11 mouse cellular contexts compared by ENCODE assay signal in the genomic region with DNA sequence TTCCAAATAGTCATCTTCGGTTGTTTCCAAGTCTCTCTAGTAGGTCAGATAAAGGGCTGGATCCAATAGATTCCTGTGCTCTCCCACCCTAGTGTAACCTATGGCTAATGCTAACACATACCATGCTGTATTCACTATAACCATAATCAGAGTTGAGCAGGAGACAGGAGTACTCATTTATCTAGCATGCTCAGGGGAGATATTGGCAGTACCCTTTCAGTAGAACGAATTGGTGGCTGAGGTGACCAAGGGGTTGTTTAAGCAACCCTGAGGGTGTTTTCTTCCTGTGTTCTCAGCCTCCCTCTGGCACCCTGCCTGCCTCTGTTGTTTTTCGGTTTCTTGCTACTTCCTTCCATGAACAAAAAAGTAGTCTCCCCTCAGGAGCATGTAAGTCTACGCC. TPM values are rescaled to one million over a fixed set of nuclear protein-coding genes. Genes with fewer than 3 reads are reported as not detected.
DNase-seq lines count a peak whose midpoint lies in the region; ATAC-seq and TF ChIP-seq lines count a peak whose summit lies in the region.
"Had no signal": no experiment of that assay in that cellular context is flagged by ENCODE, and none has a peak within 500 bp of the region (broad histone marks: within the 10 kb centered on the region; RNA-seq: fewer than 3 reads in every experiment).

No protein-coding gene starts in this region.

- no peaks in the 10 kb centered on the region for H3K27me3 ChIP-seq in CH12.LX (replicated peaks)
- H3K27me3 ChIP-seq in liver, embryonic 16.5 days (ENCODE audit: control insufficient read depth, insufficient read depth, low read depth, low read length): no peaks in the 10 kb centered on the region
- H3K27me3 ChIP-seq in splenic B cell, adult 2 months (ENCODE audit: control insufficient read depth, insufficient read depth, low read length, poor library complexity, severe bottlenecking): no peaks in the 10 kb centered on the region
- H3K27me3 ChIP-seq: neural tube, embryonic 12.5 days had no signal

- no peak for DNase-seq in CH12.LX (ENCODE audit: extremely low read depth)
- peak; percentile 29 for DNase-seq in splenic B cell, adult 2 months (ENCODE audit: low read depth, low spot score)
- no peak for DNase-seq in cerebellum, postnatal 25 days
- no peak for DNase-seq in urinary bladder, adult 2 months (ENCODE audit: low spot score)
- no peak for DNase-seq in embryo, embryonic 10.5 days (ENCODE audit: low spot score)
- DNase-seq: cerebellum, adult 11-12 months; kidney, postnatal 14 days had no signal

- H3K9ac ChIP-seq in CH12.LX (ENCODE audit: insufficient read depth, low read depth): peak overlapping the region; percentile 91
- H3K9ac ChIP-seq in liver, embryonic 16.5 days (ENCODE audit: low read depth, low read length): peak overlapping the region; percentile 45
- H3K9ac ChIP-seq: limb, embryonic 13.5 days; neural tube, embryonic 12.5 days had no signal

- TF ChIP-seq POLR2A in CH12.LX (IDR thresholded peaks at IDR 0.05; ENCODE audit: low read depth, low read length): no peak
- TF ChIP-seq POLR2A in bone marrow, adult 2 months (IDR thresholded peaks at IDR 0.05; ENCODE audit: borderline replicate concordance, control insufficient read depth, low read depth, low read length): no peak

- peaks cover 0 to 45% of the 10 kb centered on the region in 2 experiments; a peak in 3 of 4 replicates for H3K4me1 ChIP-seq in CH12.LX (ENCODE audit: control insufficient read depth in 1 of 2, insufficient read depth in 2 of 2)
- H3K4me1 ChIP-seq in bone marrow, adult 2 months (ENCODE audit: control insufficient read depth, insufficient read depth, low read length): no peaks in the 10 kb centered on the region; the same call in 1 of the 2 replicates
- H3K4me1 ChIP-seq in liver, embryonic 16.5 days (ENCODE audit: control insufficient read depth, low read depth, low read length): peaks cover 32% of the 10 kb centered on the region

- H3K27ac ChIP-seq in CH12.LX (ENCODE audit: insufficient read depth, low read depth): peak overlapping the region; percentile 44
- H3K27ac ChIP-seq in bone marrow, adult 2 months (ENCODE audit: control insufficient read depth, insufficient read depth, low read depth, low read length, poor library complexity): peak overlapping the region; percentile 82
- peak overlapping the region; percentile 94 for H3K27ac ChIP-seq in liver, embryonic 16.5 days (ENCODE audit: low read length)
- H3K27ac ChIP-seq: limb, embryonic 13.5 days; neural tube, embryonic 12.5 days had no signal

- no peak for TF ChIP-seq CTCF in CH12.LX (conservative IDR thresholded peaks at IDR 0.05 in 1 of 2, IDR thresholded peaks at IDR 0.05 in 1 of 2; ENCODE audit: low read depth in 2 of 2, low read length in 2 of 2)
- no peak for TF ChIP-seq CTCF in bone marrow, adult 2 months (IDR thresholded peaks at IDR 0.05; ENCODE audit: control insufficient read depth, insufficient read depth, low read length)

- TF ChIP-seq RAD21 in CH12.LX (IDR thresholded peaks at IDR 0.05; ENCODE audit: low read depth, low read length): no peak

- 5% methylated on average over 4 of the region's 4 CpGs for WGBS in bone marrow, adult 2 months
- 8% methylated on average over 4 of the region's 4 CpGs for WGBS in liver, embryonic 16.5 days (ENCODE audit: insufficient replicate concordance)

- no peak for TF ChIP-seq EP300 in CH12.LX (IDR thresholded peaks at IDR 0.05; ENCODE audit: low read length)

- ATAC-seq in liver, embryonic 16.5 days (ENCODE audit: low read depth): peak; percentile 77

- H3K4me3 ChIP-seq in CH12.LX (replicated peaks in 1 of 3; ENCODE audit: low read depth in 2 of 3, low read length in 2 of 3, poor library complexity in 1 of 3): peak overlapping the region; percentile 52 to 88 (median 73)
- H3K4me3 ChIP-seq in bone marrow, adult 2 months (replicated peaks; ENCODE audit: control insufficient read depth, low read depth, low read length): no peak overlapping the region
- peak overlapping the region; percentile 45 for H3K4me3 ChIP-seq in liver, embryonic 16.5 days (ENCODE audit: low read depth, low read length)
- H3K4me3 ChIP-seq: limb, embryonic 13.5 days; neural tube, embryonic 12.5 days had no signal

- H3K9me3 ChIP-seq in CH12.LX (replicated peaks; ENCODE audit: low read length): no peaks in the 10 kb centered on the region
- H3K9me3 ChIP-seq in liver, embryonic 16.5 days (replicated peaks; ENCODE audit: control insufficient read depth, low read length): no peaks in the 10 kb centered on the region
- H3K9me3 ChIP-seq: limb, embryonic 13.5 days; neural tube, embryonic 12.5 days had no signal

- dilution Hi-C loops in CH12.LX (cut with MboI; ENCODE audit: extremely low pct_ligation_motif_present, extremely low pct_unique_long_range_greater_than_20kb, low sequenced_read_pairs): no loop called here

- H3K36me3 ChIP-seq in CH12.LX (replicated peaks in 1 of 2; ENCODE audit: control insufficient read depth in 1 of 2, insufficient read depth in 1 of 2, low read length in 1 of 2): peaks cover 0 to 25% of the 10 kb centered on the region in 2 experiments
- peaks cover 9% of the 10 kb centered on the region for H3K36me3 ChIP-seq in liver, embryonic 16.5 days (ENCODE audit: control insufficient read depth, insufficient read depth)
- peaks cover 2% of the 10 kb centered on the region; the same call in 1 of the 2 replicates for H3K36me3 ChIP-seq in splenic B cell, adult 2 months (ENCODE audit: control insufficient read depth, insufficient read depth, low read length, poor library complexity, severe bottlenecking)
- H3K36me3 ChIP-seq: limb, embryonic 13.5 days; neural tube, embryonic 12.5 days had no signal

- peak overlapping the region; percentile 93 for H3K4me2 ChIP-seq in CH12.LX (ENCODE audit: insufficient read depth, low read depth, poor library complexity, severe bottlenecking)
- H3K4me2 ChIP-seq in liver, embryonic 16.5 days (ENCODE audit: low read depth, low read length): peak overlapping the region; percentile 75
- H3K4me2 ChIP-seq: limb, embryonic 13.5 days; neural tube, embryonic 12.5 days had no signal

- in situ Hi-C loops in CH12.LX (cut with MboI; ENCODE audit: low pct_ligation_motif_present, low pct_unique_long_range_greater_than_20kb, low sequenced_read_pairs): loop anchor here (5.0 kb wide), 3 partner anchors 122 to 297 kb away; no protein-coding TSS in a partner anchor

- H3K79me2 ChIP-seq in CH12.LX (replicated peaks; ENCODE audit: control insufficient read depth, extremely low read depth, insufficient read depth, poor library complexity, severe bottlenecking): peaks cover 77% of the 10 kb centered on the region

TF ChIP-seq in CH12.LX, 34 proteins besides CTCF, POLR2A, EP300 and RAD21 (continues in another document):
- TF ChIP-seq TBP (conservative IDR thresholded peaks at IDR 0.05; ENCODE audit: low read depth, low read length) (no peak), UBTF (IDR thresholded peaks at IDR 0.05; ENCODE audit: low read depth, low read length) (no peak), MAZ (IDR thresholded peaks at IDR 0.05; ENCODE audit: low read depth, low read length) (no peak), NELFE (IDR thresholded peaks at IDR 0.05; ENCODE audit: low read depth, low read length) (no peak), MAX (IDR thresholded peaks at IDR 0.05; ENCODE audit: low read length) (no peak), JUND (conservative IDR thresholded peaks at IDR 0.05; ENCODE audit: low read depth, low read length) (no peak), ELF1 (IDR thresholded peaks at IDR 0.05; ENCODE audit: low read depth, low read length) (0 out of 2 replicates have a peak, but pooled peaks have one; percentile 12), PAX5 (IDR thresholded peaks at IDR 0.05; ENCODE audit: low read length) (no peak), ZNF384 (IDR thresholded peaks at IDR 0.05; ENCODE audit: low read depth, low read length) (0 out of 2 replicates have a peak, but pooled peaks have one; percentile 6), NRF1 (IDR thresholded peaks at IDR 0.05; ENCODE audit: low read depth, low read length) (no peak), KAT2A (IDR thresholded peaks at IDR 0.05; ENCODE audit: insufficient replicate concordance, low read length) (0 out of 2 replicates have a peak, but pooled peaks have one; percentile 28), USF1 (IDR thresholded peaks at IDR 0.05; ENCODE audit: low read depth, low read length) (no peak), JUN (IDR thresholded peaks at IDR 0.05; ENCODE audit: insufficient read depth, low read depth, low read length) (no peak), USF2 (conservative IDR thresholded peaks at IDR 0.05; ENCODE audit: low read depth, low read length) (no peak), POLR2AphosphoS2 (IDR thresholded peaks at IDR 0.05; ENCODE audit: low read depth, low read length) (no peak), GABPA (IDR thresholded peaks at IDR 0.05; ENCODE audit: insufficient replicate concordance, low read depth, low read length) (no peak), MXI1 (IDR thresholded peaks at IDR 0.05; ENCODE audit: low read depth, low read length) (no peak; the same call in 1 of the 2 replicates), ETS1 (conservative IDR thresholded peaks at IDR 0.05; ENCODE audit: low read depth, low read length) (no peak), RCOR1 (conservative IDR thresholded peaks at IDR 0.05; ENCODE audit: low read depth, low read length) (no peak), MYC (IDR thresholded peaks at IDR 0.05; ENCODE audit: low read depth, low read length) (no peak), ZMIZ1 (IDR thresholded peaks at IDR 0.05; ENCODE audit: low read depth, low read length) (no peak), ZC3H11A (IDR thresholded peaks at IDR 0.05; ENCODE audit: low read depth, low read length) (no peak), SIN3A (IDR thresholded peaks at IDR 0.05; ENCODE audit: low read length) (0 out of 2 replicates have a peak, but pooled peaks have one; percentile 25), MEF2A (IDR thresholded peaks at IDR 0.05; ENCODE audit: borderline replicate concordance, low read depth, low read length) (peak; percentile 15; the same call in 1 of the 2 replicates), ZKSCAN1 (IDR thresholded peaks at IDR 0.05; ENCODE audit: borderline replicate concordance, low read depth, low read length) (no peak), SMC3 (IDR thresholded peaks at IDR 0.05; ENCODE audit: low read depth, low read length) (no peak), HCFC1 (IDR thresholded peaks at IDR 0.05; ENCODE audit: low read depth, low read length) (no peak), CHD2 (IDR thresholded peaks at IDR 0.05; ENCODE audit: low read length) (no peak)

RNA-seq across cellular contexts. Expression of a gene that starts 4.1 kb away (rescaled TPM):
- total RNA-seq in CH12.LX (2012; rRNA removed): 79.3 and 80.0 TPM in 2 replicates
- total RNA-seq in CH12.LX (2014; rRNA removed): 54.3 and 55.7 TPM in 2 replicates
- 44.7 and 51.2 TPM in 2 replicates for polyA plus RNA-seq in CH12.LX (2012; ENCODE audit: insufficient read length, low read depth)
- polyA plus RNA-seq in bone marrow, adult 2 months (2011; ENCODE audit: insufficient read depth, insufficient read length, low replicate concordance, missing spikeins): 20.3 and 26.9 TPM in 2 replicates
- 29.3 and 30.7 TPM in 2 replicates for polyA plus RNA-seq in liver, embryonic 16.5 days (2015; fragmentation: Nextera tagmentation; extraction: Ambion mirVana)
- polyA plus RNA-seq in urinary bladder, adult 2 months (2012; rRNA removed): 4.6 and 5.5 TPM in 2 replicates

Comparison
In these comparisons a context has a peak if more than half of its experiments do, and no peak if none do; other contexts are left out.
1. H3K27ac ChIP-seq: peak in every context shown above with its lines; median percentile 94 in liver, embryonic 16.5 days; 82 in bone marrow, adult 2 months; 44 in CH12.LX.